Mouse (Mus musculus) 3134 (cell line): ENCODE measurements around the gene Brpf3.
"Not testable (repeated sequence)": the region's sequence is repeated elsewhere in the genome, so short reads cannot be mapped to it uniquely, and the experiment has no call there.

Experiments used
- DNase-seq: peaks from one replicate; pipeline ENCODE4 v3.0.0-alpha.2; 2011; ENCODE audit warnings: low spot score; ENCODE audit not compliant: insufficient read length; ENCODE audit errors: extremely low read depth

The Brpf3 gene

GRCm38 (mm10) chr17:28800671-28801412 is at the start of gene Brpf3:
Gene Brpf3 (plus strand): TSS chr17:28801090.
- peak; percentile 80 for DNase-seq

DNA sequence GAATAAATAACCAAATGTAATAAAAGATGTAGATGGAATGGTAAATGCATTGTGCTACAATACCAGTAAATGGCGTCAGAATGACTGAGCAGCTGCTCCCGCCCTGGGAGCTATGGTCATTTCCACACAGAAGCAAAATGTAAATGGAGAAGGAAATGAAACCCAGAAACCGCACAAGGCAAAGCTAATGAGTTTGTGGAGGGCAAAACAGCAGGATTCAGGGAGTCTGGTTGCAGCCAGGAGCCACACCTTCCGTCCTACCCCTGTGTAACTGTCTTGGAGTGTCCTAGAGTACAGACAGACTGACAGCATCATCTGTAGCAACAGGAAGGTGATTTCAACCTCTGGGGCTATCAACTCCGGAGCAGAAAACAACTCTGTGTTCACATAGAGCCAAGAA is 44.4 kb upstream of the Brpf3 start:
- no peak for DNase-seq

GRCm38 (mm10) chr17:28757470-28757869 is 43.4 kb upstream of the Brpf3 start:
- no peak for DNase-seq

- no peak for DNase-seq
These were observed 40.1 kb upstream of the Brpf3 start for GRCm38 (mm10) chr17:28760736-28761312.

GRCm38 (mm10) chr17:28761871-28762270 is 39.0 kb upstream of the Brpf3 start:
- DNase-seq, result peak; percentile 37

DNA sequence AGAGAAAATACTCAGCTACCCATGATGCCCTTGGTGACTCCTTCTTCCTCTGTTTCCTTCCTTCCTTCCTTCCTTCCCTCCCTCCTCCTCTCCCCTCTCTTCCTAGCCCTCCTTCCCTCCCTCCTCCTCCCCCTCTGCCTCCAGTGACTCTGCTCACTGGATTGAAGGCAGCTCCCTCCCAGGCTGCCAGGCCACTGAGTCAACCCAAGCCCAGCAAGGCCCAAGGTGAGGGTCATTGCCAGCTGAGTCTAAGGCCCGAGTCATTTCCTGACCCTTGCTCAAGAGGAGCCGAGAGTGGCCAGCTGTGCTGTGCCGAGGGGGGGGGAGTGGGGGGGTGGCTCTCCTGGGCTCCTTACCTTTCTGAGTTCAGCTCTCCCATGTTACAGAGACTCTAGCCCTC is 34.7 kb upstream of the Brpf3 start:
- DNase-seq, result peak; percentile 75

GRCm38 (mm10) chr17:28766781-28767515 is 33.9 kb upstream of the Brpf3 start:
- DNase-seq, result no peak

- no peak for DNase-seq
These were observed 31.6 kb upstream of the Brpf3 start, which contains the start of gene Mapk13 for GRCm38 (mm10) chr17:28769121-28769874. Gene Mapk13 (plus strand): TSS chr17:28769297.

- DNase-seq, result no peak
These were observed 30.9 kb upstream of the Brpf3 start for GRCm38 (mm10) chr17:28769875-28770421.

GRCm38 (mm10) chr17:28771289-28771688 is 29.6 kb upstream of the Brpf3 start:
- no peak for DNase-seq

GRCm38 (mm10) chr17:28774303-28774702 is 26.6 kb upstream of the Brpf3 start:
- DNase-seq, result not testable (repeated sequence)

GRCm38 (mm10) chr17:28775161-28775560 is 25.7 kb upstream of the Brpf3 start:
- DNase-seq, result no peak

DNA sequence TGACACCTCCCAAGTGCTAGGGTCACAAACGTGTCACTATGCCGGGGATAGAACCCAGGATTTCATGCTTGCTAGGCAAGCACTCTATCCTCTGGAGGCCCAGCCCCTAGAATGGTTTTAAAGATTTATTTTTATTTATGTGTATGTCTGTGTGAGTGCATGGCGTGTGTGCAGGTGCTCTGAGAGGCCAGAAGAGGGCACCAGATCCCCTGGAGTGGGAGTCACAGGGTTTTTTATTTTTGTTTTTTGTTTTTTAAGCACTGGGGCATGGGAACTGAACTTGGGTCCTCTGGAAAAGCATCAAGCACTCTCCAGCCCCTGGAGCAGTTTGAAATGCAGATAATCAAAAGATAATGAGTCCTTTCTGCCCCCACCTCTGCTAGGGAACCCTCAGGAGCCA is 24.1 kb upstream of the Brpf3 start:
- DNase-seq, result no peak

DNA sequence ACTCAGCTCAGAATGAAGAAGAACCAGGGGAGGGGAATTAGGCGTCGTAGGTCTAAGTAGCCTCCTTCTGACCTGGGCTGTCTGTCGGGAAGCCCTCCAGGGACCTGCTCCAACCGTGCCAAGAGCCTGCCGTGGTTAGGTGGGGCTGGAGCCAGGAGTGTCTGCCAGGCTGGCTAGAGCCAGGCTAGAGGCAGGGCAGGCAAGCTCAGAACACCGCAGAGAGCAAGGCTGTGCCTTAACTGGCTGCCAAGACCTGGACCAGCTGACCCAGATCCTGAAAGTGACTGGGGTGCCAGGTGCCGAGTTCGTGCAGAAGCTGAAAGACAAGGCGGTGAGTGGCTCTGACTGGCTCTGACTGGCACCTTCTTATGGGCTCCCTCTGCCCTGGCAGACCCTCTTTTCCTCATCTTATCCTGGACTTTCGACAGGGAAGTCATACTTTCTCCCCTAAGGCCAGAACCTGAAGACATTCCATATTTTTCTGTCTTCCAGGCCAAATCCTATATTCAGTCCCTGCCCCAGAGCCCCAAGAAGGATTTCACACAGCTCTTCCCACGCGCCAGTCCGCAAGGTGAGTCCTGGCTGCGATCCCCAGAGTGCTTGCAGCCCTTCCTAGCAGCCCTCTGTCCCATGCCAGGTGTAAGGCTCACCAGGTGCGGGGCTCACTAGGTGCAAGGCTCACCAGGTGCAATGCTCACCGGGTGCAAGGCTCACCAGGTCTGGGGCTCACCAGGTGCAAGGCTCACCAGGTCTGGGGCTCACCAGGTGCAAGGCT is 23.5 kb upstream of the Brpf3 start:
- DNase-seq, result peak; percentile 71

DNA sequence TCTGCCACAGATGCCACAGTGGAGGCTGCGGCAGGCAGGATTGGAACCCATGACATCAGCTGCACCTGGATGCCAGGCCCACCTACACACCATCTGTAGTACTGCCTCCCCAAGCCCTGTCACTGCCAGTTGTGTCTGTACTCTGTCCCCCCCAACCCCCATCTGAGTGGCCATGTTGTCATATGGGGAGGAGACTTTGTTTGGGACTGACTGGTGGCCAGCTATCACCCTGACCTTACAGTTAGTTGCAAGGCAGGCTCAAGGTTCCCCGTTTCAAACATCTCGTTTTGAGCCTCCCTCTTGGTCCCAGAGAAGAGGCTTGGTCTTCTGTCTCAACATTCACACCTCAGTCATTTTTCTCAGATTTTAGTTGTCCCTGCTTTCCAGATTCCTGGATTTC is 21.2 kb upstream of the Brpf3 start:
- no peak for DNase-seq

DNA sequence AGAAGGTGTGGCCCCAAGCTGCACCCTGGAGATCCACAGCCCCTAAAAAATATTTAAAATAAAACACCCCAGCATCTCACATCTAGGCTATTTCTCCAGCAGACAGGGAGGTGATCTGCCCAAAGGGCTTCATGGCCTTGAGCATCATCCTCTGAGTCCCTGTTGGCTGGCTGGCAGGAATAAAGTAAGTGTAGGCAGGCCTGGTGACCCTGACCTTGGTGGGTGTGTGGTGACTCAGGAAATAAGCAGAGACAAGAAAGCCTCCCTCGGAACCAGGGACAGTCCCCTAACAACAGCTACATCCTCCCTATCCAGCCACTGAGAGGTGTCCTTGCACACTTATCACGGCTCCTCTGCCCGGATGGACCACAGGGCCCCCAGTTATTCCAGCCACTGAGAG is 20.1 kb upstream of the Brpf3 start:
- DNase-seq, result no peak

GRCm38 (mm10) chr17:28781290-28782045 is 19.4 kb upstream of the Brpf3 start:
- no peak for DNase-seq

GRCm38 (mm10) chr17:28785036-28785435 is 15.9 kb upstream of the Brpf3 start:
- DNase-seq, result no peak

GRCm38 (mm10) chr17:28787507-28787906 is 13.4 kb upstream of the Brpf3 start:
- DNase-seq, result no peak
